Mouse (Mus musculus) E14TG2a.4 (cell line): ENCODE measurements around the gene Smpdl3b.

Source experiments
- CTCF ChIP-seq: conservative IDR thresholded peaks from 2 replicates; pipeline ENCODE4 v1.5.1; 2014; ENCODE audit warnings: low read length
- NANOG ChIP-seq: IDR thresholded peaks from 2 replicates; pipeline ENCODE4 v1.6.1; 2014; ENCODE audit warnings: borderline replicate concordance, low read length, mixed read lengths

DNA sequence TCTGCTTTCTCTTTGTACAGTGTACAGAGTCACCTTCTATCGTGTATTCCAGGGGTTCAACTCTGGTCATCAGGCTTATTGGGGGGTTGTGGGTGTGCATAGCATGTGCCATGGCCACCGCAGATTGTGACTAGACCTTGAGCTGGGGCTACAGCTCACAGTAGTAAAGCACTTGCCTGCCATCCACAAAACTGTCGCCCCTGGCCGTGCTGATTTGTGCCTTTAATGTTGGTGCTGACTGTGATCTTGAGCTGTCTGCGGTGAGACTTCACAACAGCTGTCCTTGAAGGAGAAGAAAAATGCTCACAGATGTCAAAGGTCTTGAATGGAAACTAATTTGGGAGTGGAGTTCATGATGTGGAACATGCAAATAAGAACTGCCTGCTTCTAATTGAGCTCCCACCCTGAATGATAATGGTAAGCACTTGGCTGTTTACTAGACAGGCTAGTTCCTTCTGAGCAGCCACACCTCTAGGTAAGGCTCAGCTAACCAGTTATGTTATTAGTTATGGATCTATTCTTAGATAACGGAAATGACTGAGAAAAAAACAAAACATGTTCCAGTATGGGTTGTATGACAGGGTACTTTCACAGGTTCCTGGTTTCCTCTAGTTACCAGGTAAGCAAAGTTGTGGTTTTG, 21.6 kb upstream of the Smpdl3b start:
- TF ChIP-seq CTCF (no peak), NANOG (no peak)
